Mouse (Mus musculus): ENCODE measurements around the gene Myo1d. TPM values are rescaled to one million over a fixed set of nuclear protein-coding genes. Genes with fewer than 3 reads are reported as not detected.

Gene Myo1d
- 11.3 and 20.1 TPM in 2 replicates for polyA plus RNA-seq (2015; fragmentation: Nextera tagmentation; extraction: Ambion mirVana)

GRCm38 (mm10) chr11:80779527-80780344, at the start of gene Myo1d:
Gene Myo1d, minus strand, starts transcription at chr11:80780025.

DNA sequence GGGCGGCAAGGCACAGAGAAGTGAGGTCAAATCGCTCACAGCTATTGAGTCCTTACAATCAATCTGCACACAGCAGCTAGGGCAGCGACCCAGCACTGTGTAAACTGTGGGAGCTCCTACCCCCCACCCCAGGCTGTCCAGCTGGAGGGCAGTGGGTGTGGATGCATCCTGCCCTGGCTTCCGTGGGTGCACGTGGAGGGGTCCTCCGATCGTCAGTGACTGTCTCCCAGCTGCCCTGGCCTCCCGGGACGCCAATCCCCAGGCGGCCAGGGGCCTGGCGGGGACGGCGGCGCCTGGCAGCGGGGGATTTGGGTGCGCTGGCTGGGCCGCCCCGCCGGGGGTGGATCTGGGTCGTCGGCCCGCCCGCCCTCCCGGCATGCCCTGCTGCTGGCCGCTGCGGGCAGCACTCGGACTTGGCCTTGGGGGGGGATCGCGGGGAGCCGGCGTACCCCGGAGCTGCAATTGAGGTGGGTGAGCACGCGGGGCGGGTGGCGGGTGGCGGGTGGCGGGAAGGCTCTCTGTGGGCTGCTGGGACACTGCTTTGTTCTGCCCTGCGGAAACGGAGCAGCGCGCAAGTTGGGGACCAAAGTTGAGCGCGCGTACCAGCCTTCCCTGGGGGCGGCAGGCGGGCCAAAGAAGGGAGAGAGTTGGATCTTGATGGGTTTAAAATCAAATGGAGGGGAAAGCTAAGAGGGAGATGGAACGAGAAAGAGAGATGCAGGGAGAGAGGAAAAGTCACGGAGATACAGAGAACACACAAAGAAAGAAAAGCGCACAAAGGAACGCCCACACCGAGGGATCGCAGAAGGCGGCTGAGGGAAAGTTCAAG, 30.4 kb upstream of the Myo1d start, which contains the start of gene Tmem98:
Gene Tmem98 (plus strand): TSS at position 183 of the 829 bp plus-strand sequence.

GRCm38 (mm10) chr11:80476222-80477189, 303.3 kb downstream of the Myo1d start, which contains the start of gene Cdk5r1:
Gene Cdk5r1, plus strand, starts transcription at chr11:80477023.

Other genes with a start within 250 kb of the Myo1d start
- 85.2 and 114 TPM in 2 replicates for gene Tmem98, start 30.1 kb upstream of the Myo1d start, polyA plus RNA-seq (2015; fragmentation: Nextera tagmentation; extraction: Ambion mirVana)
- gene Spaca3, start 78.3 kb upstream of the Myo1d start, polyA plus RNA-seq (2015; fragmentation: Nextera tagmentation; extraction: Ambion mirVana), result not detected in 2 replicates